Mouse (Mus musculus) heart, embryonic 15.5 days (tissue): Measurements from ENCODE around the gene Cabin1. TPM values are rescaled to one million over a fixed set of nuclear protein-coding genes. Genes with fewer than 3 reads are reported as not detected.

Experiments
- ATAC-seq: fragments of 200-750 bp; cut with Nextera tagmentation; replicated peaks from 2 replicates; pipeline ENCODE4 v1.8.0; 2017; ENCODE audit warnings: low read depth, moderate TSS enrichment; ENCODE audit not compliant: insufficient number of reproducible peaks, insufficient read depth, low FRiP score
- H3K27ac ChIP-seq: fragments of 300-500 bp; sonication (generic); 2 replicates; pipeline ENCODE4 v1.5.1; 2015; ENCODE audit warnings: mild to moderate bottlenecking, inconsistent platforms
- H3K27me3 ChIP-seq: fragments of 300-500 bp; sonication (generic); 2 replicates; pipeline ENCODE4 v1.6.1; 2015; ENCODE audit warnings: inconsistent platforms
- H3K36me3 ChIP-seq: fragments of 300-500 bp; sonication (generic); 2 replicates; pipeline ENCODE4 v1.6.1; 2015; ENCODE audit warnings: mild to moderate bottlenecking, inconsistent platforms
- H3K4me1 ChIP-seq: fragments of 300-500 bp; sonication (generic); replicated peaks from 2 replicates; pipeline ENCODE4 v1.6.1; 2015; ENCODE audit warnings: inconsistent platforms
- H3K4me2 ChIP-seq: fragments of 300-500 bp; sonication (generic); 2 replicates; pipeline ENCODE4 v1.6.1; 2015; ENCODE audit warnings: inconsistent platforms, mild to moderate bottlenecking, moderate library complexity
- H3K4me3 ChIP-seq: fragments of 300-500 bp; sonication (generic); 2 replicates; pipeline ENCODE4 v1.5.1; 2015; ENCODE audit warnings: mild to moderate bottlenecking, inconsistent platforms
- H3K9ac ChIP-seq: fragments of 300-500 bp; sonication (generic); 2 replicates; pipeline ENCODE4 v1.6.1; 2015; ENCODE audit warnings: mild to moderate bottlenecking, inconsistent platforms
- H3K9me3 ChIP-seq: fragments of 300-500 bp; sonication (generic); replicated peaks from 2 replicates; pipeline ENCODE4 v1.6.1; 2016; ENCODE audit warnings: inconsistent platforms
- WGBS: fragments of 180-500 bp; shearing (Covaris S2); methylation state at CpG from one replicate; pipeline ENCODE4 v1.1.7; 2015; ENCODE audit warnings: mixed read lengths; 5-methylcytosine and 5-hydroxymethylcytosine counted together
- polyA plus RNA-seq: library from polyadenylated mRNA; unstranded; fragments of >200 nt; fragmentation: Nextera tagmentation; extraction: Ambion mirVana; gene quantifications from 2 replicates; pipeline ENCODE4 v1.2.1, GENCODE M21; 2015

Gene Cabin1
- polyA plus RNA-seq: 25.2 and 26.7 TPM in 2 replicates

DNA sequence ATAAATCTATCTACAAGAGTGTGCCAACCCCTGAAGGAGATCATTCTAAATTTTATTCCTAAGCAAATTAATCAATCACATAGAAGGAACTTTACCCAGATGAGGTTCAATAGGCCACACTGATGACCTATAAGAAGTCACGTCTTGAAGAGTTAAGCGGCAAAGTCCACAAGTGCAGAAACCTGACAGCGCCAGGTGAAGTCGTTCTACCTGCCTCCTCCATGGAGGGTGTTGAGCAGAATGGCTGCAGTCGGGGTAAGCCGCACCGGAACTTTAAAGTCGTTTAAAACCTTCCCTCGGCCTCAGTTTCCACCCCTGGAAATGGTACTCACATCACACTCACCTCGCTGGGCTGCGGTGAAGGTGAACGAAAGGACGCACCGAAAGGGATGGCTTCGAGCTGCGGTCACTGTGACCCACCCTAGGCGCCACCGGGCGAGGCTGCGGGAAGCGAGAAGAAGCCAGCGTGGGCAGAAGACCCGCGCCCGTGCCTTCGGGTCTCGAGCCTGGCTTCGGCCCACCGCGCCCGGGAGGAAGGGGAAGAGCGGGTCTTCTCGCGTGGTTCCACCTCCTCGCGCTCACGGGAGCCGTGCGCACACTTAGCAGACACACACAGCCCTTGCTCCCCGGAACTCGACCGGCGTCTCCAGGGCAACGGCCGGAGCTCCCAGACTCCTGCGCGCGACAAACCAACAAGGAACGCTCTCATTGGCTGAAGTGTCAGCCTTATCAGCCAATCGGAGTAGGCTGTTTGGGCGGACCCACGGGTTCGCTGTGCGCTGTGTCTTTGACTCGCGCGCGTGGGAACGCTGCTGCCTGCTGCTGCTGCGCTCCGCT lies at the start of gene Cabin1:
TSS of gene Cabin1 (minus strand) at position 660 of the 837 bp plus-strand sequence.
- WGBS: under 1% methylated on average over 61 of the region's 61 CpGs
- Histone ChIP-seq H3K9me3 (no peaks in the 10 kb centered on the region), H3K4me3 (peak within 1 kb of the TSS; percentile 99), H3K4me2 (peak within 1 kb of the TSS; percentile 85), H3K27ac (peak within 1 kb of the TSS; percentile 70), H3K4me1 (peaks cover 17% of the 10 kb centered on the region), H3K9ac (peak within 1 kb of the TSS; percentile 88), H3K27me3 (no peaks in the 10 kb centered on the region), H3K36me3 (0 out of 2 replicates have a peak, but pooled peaks cover 9% of the 10 kb centered on the region)
- ATAC-seq: peak; percentile 99

DNA sequence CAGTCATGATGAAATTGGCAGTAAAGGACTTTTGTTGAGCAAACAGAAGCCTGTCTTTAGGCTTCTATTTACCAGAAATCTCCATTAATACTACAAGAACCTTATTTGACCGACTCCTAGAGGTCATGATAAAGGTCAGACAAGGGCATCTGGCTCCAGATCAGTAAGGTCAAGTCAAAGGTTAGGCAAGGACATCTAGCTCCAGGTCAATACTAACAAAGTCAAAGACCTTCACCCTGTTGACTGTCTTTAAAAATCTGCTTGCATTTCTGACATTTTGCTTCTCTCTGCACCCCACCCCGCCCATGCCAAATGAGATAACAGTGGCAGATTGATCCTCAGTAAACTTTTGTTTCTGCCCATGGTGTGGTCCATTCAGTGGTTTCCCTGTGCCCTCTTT lies 40.1 kb upstream of the Cabin1 start:
- Histone ChIP-seq H3K36me3 (no peaks in the 10 kb centered on the region), H3K4me3 (no peak overlapping the region), H3K9ac (no peak overlapping the region), H3K4me2 (no peak overlapping the region), H3K9me3 (no peaks in the 10 kb centered on the region), H3K4me1 (no peaks in the 10 kb centered on the region), H3K27me3 (no peaks in the 10 kb centered on the region; the same call in 1 of the 2 replicates), H3K27ac (no peak overlapping the region)
- ATAC-seq: no peak
- 58% methylated on average over 2 of the region's 2 CpGs for WGBS

DNA sequence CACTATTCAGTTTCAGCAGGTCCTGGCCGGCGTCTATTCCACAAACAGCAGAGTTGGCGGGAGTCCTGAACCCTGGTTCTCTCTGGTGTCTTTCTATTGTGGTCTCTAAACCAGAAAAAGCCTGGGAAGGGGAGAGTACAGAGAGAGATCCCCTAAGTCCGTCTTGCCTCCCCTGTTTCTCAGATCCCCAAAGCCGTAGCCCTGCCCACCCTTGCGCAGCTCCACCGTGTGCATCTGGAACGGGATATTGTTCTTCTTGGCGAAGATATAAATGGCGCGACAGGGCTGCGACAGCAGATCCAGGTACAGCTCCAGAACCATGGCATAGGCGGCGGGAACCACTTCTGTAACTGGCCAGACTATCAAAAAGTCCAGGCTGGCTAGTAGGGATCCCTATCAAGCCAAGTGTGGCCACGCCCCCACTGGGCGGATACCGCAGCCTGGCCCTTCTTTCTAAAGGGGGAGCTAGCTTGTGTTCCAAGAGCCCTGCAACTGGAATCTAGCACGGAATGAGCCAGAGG lies 34.1 kb upstream of the Cabin1 start, which contains the start of gene Gstt1:
TSS of gene Gstt1 (minus strand) at position 409 of the 521 bp plus-strand sequence.
- 3% methylated on average over 18 of the region's 18 CpGs for WGBS
- H3K36me3 ChIP-seq: no peaks in the 10 kb centered on the region
- H3K9me3 ChIP-seq: no peaks in the 10 kb centered on the region
- H3K4me2 ChIP-seq: peak within 1 kb of the TSS; percentile 96
- peak; percentile 68; the same call in 1 of the 2 replicates for ATAC-seq
- H3K27me3 ChIP-seq: no peaks in the 10 kb centered on the region; the same call in 1 of the 2 replicates
- peak within 1 kb of the TSS; percentile 55 for H3K9ac ChIP-seq
- H3K27ac ChIP-seq: no peak within 1 kb of the TSS
- peaks cover 15% of the 10 kb centered on the region for H3K4me1 ChIP-seq
- peak within 1 kb of the TSS; percentile 52 for H3K4me3 ChIP-seq

DNA sequence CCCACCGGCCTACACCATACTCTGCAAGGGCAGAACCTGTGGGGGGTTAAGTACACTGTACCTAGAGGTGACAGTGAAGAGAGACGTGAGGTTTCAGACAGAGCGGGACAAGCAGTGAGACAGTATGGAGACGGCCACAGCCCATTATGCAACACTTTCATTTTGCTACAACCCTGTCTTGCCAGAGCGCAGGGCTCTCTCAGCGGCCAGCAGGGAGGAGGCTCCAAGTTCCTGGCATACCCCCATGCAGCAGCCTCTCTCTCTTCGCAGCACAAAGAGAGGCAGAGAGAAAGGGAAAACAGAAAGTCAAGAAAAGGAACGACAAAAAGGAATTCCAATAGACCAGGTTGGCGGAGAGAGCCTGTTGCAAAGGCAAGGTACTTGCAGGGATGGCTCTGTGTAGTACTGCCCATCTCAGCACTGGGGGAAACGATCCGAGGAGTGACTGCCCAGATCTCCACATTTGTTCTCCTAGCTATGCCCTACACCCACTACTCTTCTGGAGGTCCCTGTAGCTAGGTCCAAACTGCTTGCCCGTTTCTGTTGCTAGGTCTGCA lies 33.6 kb upstream of the Cabin1 start:
- Histone ChIP-seq H3K36me3 (no peaks in the 10 kb centered on the region), H3K9ac (peak overlapping the region; percentile 55), H3K4me2 (peak overlapping the region; percentile 96), H3K27ac (no peak overlapping the region), H3K4me3 (peak overlapping the region; percentile 52), H3K9me3 (no peaks in the 10 kb centered on the region), H3K27me3 (no peaks in the 10 kb centered on the region; the same call in 1 of the 2 replicates), H3K4me1 (peaks cover 15% of the 10 kb centered on the region)
- WGBS: 0% methylated on average over 12 of the region's 12 CpGs
- ATAC-seq: no peak; the same call in 1 of the 2 replicates

DNA sequence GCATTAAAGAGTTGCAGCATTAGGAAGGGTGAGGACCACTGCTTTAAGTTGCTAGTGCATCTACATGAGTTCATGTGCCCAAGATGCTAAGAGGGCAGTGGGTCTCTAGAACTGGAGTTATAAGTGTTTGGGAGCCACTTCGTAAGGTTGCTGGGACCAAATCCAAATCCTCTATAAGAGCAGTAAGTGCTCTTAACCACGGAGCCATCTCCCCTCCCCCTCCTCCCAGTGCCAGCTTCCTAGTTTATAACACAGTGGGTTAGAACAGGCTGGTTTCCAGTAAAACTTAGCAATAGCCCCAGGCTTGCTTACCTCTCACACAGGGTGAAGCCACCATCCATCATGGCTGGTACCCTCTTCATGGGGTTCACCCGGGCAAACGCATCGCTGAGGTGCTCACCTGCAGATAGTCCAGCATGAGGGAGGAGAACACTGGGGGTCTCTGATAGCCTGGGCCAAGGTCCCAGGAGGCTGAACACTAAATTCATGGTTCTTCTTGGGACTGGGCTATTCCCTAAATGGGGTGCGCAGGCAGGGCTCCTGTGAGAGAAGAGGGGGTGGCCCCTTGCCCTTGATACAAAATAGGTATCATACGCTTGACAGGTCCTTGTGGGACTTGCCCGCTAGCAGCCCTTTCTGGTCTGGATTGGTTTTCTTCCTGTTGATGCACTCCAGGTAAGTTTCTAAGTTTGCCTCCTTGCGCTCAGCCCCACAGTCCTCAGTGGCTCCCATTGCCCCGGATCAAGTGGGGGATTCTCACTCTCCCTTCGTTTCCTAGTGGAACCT lies 32.8 kb upstream of the Cabin1 start:
- H3K27ac ChIP-seq: no peak overlapping the region
- no peaks in the 10 kb centered on the region for H3K9me3 ChIP-seq
- H3K4me1 ChIP-seq: peaks cover 15% of the 10 kb centered on the region
- no peak for ATAC-seq
- WGBS: 31% methylated on average over 11 of the region's 11 CpGs
- H3K4me2 ChIP-seq: peak overlapping the region; percentile 96
- H3K4me3 ChIP-seq: peak overlapping the region; percentile 52
- H3K36me3 ChIP-seq: no peaks in the 10 kb centered on the region
- H3K9ac ChIP-seq: peak overlapping the region; percentile 55; the same call in 1 of the 2 replicates
- no peaks in the 10 kb centered on the region; the same call in 1 of the 2 replicates for H3K27me3 ChIP-seq

DNA sequence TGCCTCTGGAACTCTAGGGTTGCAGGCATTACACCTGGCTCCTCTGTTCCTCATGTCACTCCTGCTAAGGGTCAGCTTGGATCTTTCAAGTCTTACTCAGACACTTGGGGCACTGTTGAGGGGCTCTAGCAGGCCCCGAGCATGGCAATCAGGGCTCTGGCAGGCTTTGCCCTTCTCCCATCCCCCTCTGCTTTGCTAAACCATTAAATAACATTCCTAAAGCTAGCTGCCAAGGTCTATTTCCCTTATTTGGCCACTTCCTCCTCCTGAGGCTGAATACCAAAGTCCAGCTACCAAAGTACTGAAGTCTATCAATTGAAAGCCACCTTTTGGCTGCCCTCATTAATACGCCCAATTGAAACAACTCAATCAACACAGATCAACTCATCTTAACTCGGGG lies 30.7 kb upstream of the Cabin1 start:
- no peak overlapping the region for H3K9ac ChIP-seq
- WGBS: 38% methylated on average over 3 of the region's 3 CpGs
- H3K4me1 ChIP-seq: peaks cover 15% of the 10 kb centered on the region
- no peak overlapping the region for H3K27ac ChIP-seq
- H3K27me3 ChIP-seq: no peaks in the 10 kb centered on the region
- H3K36me3 ChIP-seq: no peaks in the 10 kb centered on the region
- H3K4me2 ChIP-seq: no peak overlapping the region
- no peak for ATAC-seq
- no peak overlapping the region for H3K4me3 ChIP-seq
- H3K9me3 ChIP-seq: no peaks in the 10 kb centered on the region

DNA sequence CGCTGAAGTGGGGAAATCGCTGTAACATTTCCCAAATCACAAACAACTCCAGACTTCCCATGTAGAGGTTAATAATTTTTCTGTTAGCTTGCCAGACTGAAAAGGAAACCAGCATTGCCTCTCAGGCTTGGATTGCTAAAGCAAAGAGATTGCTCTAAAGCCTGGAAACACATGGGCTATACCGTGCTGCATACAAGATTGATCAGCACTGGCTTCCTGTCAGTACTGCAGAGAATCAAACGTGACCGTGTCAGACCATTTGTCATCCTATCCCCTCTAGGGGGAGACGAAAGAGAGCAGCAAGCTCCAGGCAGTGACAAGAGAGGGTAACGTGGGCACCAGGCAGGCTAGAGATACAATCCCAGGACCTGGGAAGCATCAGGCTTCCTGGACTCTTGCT lies 26.6 kb upstream of the Cabin1 start:
- H3K9me3 ChIP-seq: no peaks in the 10 kb centered on the region
- H3K27ac ChIP-seq: no peak overlapping the region
- H3K4me3 ChIP-seq: no peak overlapping the region
- H3K4me2 ChIP-seq: no peak overlapping the region
- H3K9ac ChIP-seq: no peak overlapping the region
- H3K36me3 ChIP-seq: no peaks in the 10 kb centered on the region
- no peaks in the 10 kb centered on the region for H3K27me3 ChIP-seq
- no peak for ATAC-seq
- H3K4me1 ChIP-seq: peaks cover 5% of the 10 kb centered on the region
- 21% methylated on average over 7 of the region's 7 CpGs for WGBS

DNA sequence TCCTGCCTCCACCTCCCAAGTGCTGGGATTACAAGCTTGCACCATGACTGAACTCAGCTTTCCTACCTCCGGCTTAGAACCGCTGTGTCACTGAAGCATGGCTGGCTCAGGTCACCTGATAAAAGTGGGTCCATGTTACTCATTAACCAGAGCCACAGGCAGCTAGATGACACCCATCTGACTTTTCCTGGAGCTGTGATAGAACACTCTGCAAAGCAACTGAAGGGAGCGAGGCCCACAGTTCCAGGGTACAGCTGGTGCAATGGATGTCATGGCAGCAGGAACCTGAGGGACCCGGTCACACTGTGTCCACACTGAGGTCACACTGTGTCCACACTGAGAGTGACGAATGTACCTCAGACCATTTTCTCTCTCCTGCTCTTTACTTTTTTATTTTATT lies 25.7 kb upstream of the Cabin1 start:
- no peak for ATAC-seq
- Histone ChIP-seq H3K4me2 (no peak overlapping the region), H3K27ac (no peak overlapping the region), H3K4me3 (no peak overlapping the region), H3K27me3 (no peaks in the 10 kb centered on the region), H3K36me3 (no peaks in the 10 kb centered on the region), H3K9ac (no peak overlapping the region), H3K4me1 (peaks cover 2% of the 10 kb centered on the region), H3K9me3 (no peaks in the 10 kb centered on the region)
- 81% methylated on average over 5 of the region's 5 CpGs for WGBS

DNA sequence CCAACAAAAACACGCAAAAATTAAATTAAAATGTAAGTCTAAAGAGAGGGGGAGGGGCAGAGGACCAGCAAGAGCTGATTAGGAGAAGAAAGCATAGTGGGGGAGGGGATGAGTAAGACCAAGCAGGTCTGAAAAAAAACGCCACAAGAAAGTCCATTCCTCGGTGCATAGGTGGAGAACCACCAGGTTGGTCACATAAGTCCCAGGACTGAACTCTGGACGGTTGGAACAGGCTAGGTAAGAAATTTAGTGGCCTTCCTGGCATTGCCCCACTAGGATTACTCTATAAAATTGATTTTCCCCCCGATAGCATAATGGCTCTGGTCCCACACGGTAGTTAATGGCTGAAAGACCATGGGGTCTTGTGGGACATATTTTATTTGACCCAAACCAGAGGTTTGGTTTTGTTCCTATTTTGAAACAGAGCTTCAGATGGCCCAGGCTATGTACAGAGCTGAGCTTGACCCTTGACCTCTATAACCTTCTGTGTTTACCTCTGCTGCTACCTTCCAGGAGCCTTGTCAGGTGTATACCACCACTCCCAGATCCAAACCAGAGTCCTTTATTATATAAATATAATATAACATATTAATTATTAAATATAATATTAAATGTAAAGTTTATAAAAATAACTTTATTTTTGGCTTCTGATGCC lies 25.1 kb upstream of the Cabin1 start:
- Histone ChIP-seq H3K9ac (no peak overlapping the region), H3K27me3 (no peaks in the 10 kb centered on the region), H3K4me2 (no peak overlapping the region), H3K36me3 (no peaks in the 10 kb centered on the region), H3K4me3 (no peak overlapping the region), H3K27ac (no peak overlapping the region), H3K4me1 (no peaks in the 10 kb centered on the region; the same call in 1 of the 2 replicates), H3K9me3 (no peaks in the 10 kb centered on the region)
- WGBS: 69% methylated on average over 6 of the region's 6 CpGs
- no peak for ATAC-seq

DNA sequence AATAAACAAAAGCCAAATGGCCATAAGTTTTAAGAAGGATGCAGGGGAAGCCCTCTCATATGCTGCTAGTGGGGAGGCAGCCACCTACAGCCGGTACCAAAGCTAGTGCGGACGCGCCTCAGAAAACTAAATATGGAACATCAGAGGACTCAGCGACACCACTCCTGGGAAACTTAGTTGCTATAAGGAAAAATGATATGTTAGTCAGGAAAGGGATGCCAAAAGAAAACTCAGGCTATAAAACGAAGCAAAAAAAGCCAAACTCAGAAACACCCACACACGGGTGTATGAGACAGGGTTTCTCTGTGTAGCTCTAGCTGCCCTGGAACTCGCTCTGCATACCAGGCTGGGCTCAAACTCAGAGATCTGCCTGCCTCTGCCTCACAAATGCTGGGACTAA lies 24.1 kb upstream of the Cabin1 start:
- Histone ChIP-seq H3K9ac (no peak overlapping the region), H3K4me1 (no peaks in the 10 kb centered on the region; the same call in 1 of the 2 replicates), H3K27ac (no peak overlapping the region), H3K36me3 (no peaks in the 10 kb centered on the region), H3K27me3 (no peaks in the 10 kb centered on the region), H3K4me3 (no peak overlapping the region), H3K4me2 (no peak overlapping the region), H3K9me3 (no peaks in the 10 kb centered on the region)
- no peak for ATAC-seq
- WGBS: 90% methylated on average over 8 of the region's 8 CpGs
